Mouse (Mus musculus) spleen, adult 18-20 months (tissue): ENCODE results near the gene Pax3.

Experiments
- DNase-seq, 2 experiments: peaks; one replicate each; pipeline ENCODE4 v3.0.0; 2022; ENCODE audit warnings: mixed read lengths in 2 of 2

Pax3 gene

GRCm38 (mm10) chr1:78171671-78172070 lies 25.3 kb downstream of the Pax3 start:
- no peak for DNase-seq

- DNase-seq, result no peak
Observed at GRCm38 (mm10) chr1:78170771-78171170, 26.2 kb downstream of the Pax3 start.

- DNase-seq, result no peak
Observed at GRCm38 (mm10) chr1:78168796-78169195, 28.1 kb downstream of the Pax3 start.

- no peak for DNase-seq
Observed at GRCm38 (mm10) chr1:78167577-78168286, 29.2 kb downstream of the Pax3 start.

GRCm38 (mm10) chr1:78161745-78162144 lies 35.2 kb downstream of the Pax3 start:
- DNase-seq, result no peak

GRCm38 (mm10) chr1:78157930-78158329 lies 39.0 kb downstream of the Pax3 start:
- no peak for DNase-seq

GRCm38 (mm10) chr1:78155796-78156195 lies 41.1 kb downstream of the Pax3 start:
- DNase-seq, result no peak

- DNase-seq, result no peak
Observed at GRCm38 (mm10) chr1:78148011-78148623, 48.8 kb downstream of the Pax3 start.

GRCm38 (mm10) chr1:78143403-78143802 lies 53.5 kb downstream of the Pax3 start:
- no peak for DNase-seq

- DNase-seq, result no peak
Observed at GRCm38 (mm10) chr1:78142912-78143311, 54.0 kb downstream of the Pax3 start.

GRCm38 (mm10) chr1:78141741-78142501 lies 55.0 kb downstream of the Pax3 start:
- no peak for DNase-seq

- no peak for DNase-seq
Observed at GRCm38 (mm10) chr1:78141314-78141713, 55.6 kb downstream of the Pax3 start.

- DNase-seq, result no peak
Observed at GRCm38 (mm10) chr1:78140505-78141303, 56.2 kb downstream of the Pax3 start.

GRCm38 (mm10) chr1:78139287-78139686 lies 57.6 kb downstream of the Pax3 start:
- DNase-seq, result no peak

- DNase-seq, result no peak
Observed at GRCm38 (mm10) chr1:78129267-78129666, 67.7 kb downstream of the Pax3 start.

GRCm38 (mm10) chr1:78119899-78120560 lies 76.9 kb downstream of the Pax3 start:
- no peak for DNase-seq

GRCm38 (mm10) chr1:78116046-78116445 lies 80.9 kb downstream of the Pax3 start:
- no peak for DNase-seq

- DNase-seq, result no peak
Observed at GRCm38 (mm10) chr1:78110311-78110710, 86.6 kb downstream of the Pax3 start.

- no peak for DNase-seq
Observed at GRCm38 (mm10) chr1:78103511-78103910, 93.4 kb downstream of the Pax3 start.

- DNase-seq, result no peak
Observed at GRCm38 (mm10) chr1:78093619-78094018, 103.3 kb downstream of the Pax3 start.

GRCm38 (mm10) chr1:78088646-78089045 lies 108.3 kb downstream of the Pax3 start:
- no peak for DNase-seq

- no peak for DNase-seq
Observed at GRCm38 (mm10) chr1:78081761-78082160, 115.2 kb downstream of the Pax3 start.
